Mouse (Mus musculus) left cerebral cortex, postnatal 10 days (tissue): Measurements from ENCODE around the gene Slc25a45. TPM values are rescaled to one million over a fixed set of nuclear protein-coding genes. Genes with fewer than 3 reads are reported as not detected.

Experiments
- DNase-seq, 2 experiments: peaks; one replicate each; pipeline ENCODE4 v3.0.0; 2021 to 2022; ENCODE audit warnings: low spot score in 2 of 2, mixed read lengths in 1 of 2; ENCODE audit errors: extremely low spot score in 1 of 2
- intact Hi-C: fragments of 180-260 bp; cut with DNase I; formaldehyde crosslinking; loops from one replicate; pipeline ENCODE4 v1.15.1; 2025
- total RNA-seq, 2 experiments: library from RNA; stranded (reverse); gene quantifications; 2 replicates each; pipeline ENCODE4 v1.2.3; 2021

The Slc25a45 gene
- total RNA-seq, 2 experiments from 2014 or later = 3.4 to 3.8 TPM

- no peak for DNase-seq
- intact Hi-C loops = no loop called here
Observed at GRCm38 (mm10) chr19:5913007-5913719, 35.6 kb downstream of the Slc25a45 start, which contains the start of gene Dpf2. Gene Dpf2 (minus strand): TSS chr19:5913010.

DNA sequence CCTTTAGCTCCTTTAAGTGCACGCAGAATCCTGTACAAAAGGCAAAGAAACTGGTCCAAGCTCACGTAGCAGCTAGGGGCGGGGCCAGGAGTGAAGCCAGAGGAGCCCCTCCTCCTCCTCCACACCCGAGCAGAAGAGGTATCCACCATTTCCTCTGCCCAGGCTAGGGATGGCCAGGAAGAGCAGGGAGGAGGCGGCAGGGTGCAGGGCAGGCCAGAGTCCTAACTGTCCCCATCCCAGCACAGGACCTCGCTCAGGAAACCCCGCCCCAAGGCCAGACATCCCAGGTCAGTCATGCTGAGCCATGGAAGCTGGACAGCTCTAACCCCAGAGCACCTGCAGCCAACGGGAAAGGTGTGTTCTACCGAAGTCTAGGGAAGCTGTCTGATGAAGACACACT lies 44.1 kb downstream of the Slc25a45 start:
- peak in 1 of 2 experiments; percentile 44 for DNase-seq
- intact Hi-C loops = loop anchor here (5.0 kb wide), 1 partner anchor 126 kb away; the partner anchor contains the start of gene Syvn1

GRCm38 (mm10) chr19:5922119-5922942 lies 44.7 kb downstream of the Slc25a45 start:
- DNase-seq = no peak
- intact Hi-C loops = loop anchor here (5.0 kb wide), 1 partner anchor 125 kb away; the partner anchor contains the start of gene Syvn1

DNA sequence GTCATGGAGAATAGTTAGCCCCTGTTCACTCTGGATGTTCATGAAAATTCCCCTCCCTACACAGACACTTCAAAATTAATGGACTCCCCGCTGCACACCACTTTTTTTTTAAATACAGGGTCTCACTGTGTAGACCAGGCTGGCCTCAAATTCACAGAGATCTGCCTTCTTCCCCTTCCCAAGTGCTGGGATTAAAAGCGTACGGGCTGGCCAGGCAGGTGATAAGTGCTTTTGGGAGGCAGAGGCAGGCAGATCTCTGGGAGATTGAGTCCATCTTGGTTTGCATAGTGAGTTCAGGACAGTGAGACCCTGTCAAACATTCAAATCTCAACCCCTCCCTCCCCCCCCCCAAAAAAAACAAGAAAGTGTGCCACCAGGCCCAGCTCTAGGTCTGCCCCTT lies 45.4 kb downstream of the Slc25a45 start:
- intact Hi-C loops = loop anchor here (1.0 to 5.0 kb wide), 2 partner anchors 95 to 124 kb away; partner anchors contain the start of gene Syvn1

DNA sequence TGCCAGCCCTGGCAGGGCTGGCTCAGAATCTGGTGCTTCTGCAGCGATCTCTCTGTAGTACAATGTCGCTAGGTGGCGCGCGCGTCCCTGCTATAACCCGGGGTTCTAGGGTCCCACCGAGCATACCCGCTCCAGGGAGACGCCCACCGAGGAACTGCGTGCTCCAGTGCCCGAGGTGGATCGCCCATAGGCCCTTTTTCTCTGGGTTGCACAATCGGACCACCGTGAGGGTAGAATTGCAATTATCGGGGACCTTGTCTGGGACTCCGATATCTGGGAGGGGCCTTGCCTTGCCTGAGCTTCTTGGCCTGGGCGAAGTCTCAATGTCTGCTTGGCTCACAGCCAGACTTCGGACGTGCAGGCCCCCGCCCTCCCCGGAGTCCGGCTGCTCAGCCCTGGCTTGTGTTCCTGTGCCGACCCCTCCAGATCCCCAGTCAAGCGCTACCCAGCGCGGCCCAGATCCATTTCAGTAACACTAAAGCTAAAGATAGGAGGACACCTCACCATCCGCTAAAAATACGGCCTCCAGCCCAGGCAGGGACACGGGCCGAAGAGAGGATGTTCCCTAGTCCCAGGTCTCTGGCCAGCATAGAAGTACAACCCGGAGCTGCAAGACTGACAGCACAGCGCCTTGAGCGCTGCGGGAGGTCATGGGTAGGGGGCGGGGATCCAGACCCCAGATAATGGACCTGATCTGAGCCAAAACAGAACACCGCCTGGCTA lies 46.5 kb downstream of the Slc25a45 start:
- intact Hi-C loops = loop anchor here (1.0 to 5.0 kb wide), 3 partner anchors 32 to 123 kb away; partner anchors contain the start of gene Syvn1

More for the DNA sequence above, 45.4 kb downstream of the Slc25a45 start:
- DNase-seq = no peak

DNA sequence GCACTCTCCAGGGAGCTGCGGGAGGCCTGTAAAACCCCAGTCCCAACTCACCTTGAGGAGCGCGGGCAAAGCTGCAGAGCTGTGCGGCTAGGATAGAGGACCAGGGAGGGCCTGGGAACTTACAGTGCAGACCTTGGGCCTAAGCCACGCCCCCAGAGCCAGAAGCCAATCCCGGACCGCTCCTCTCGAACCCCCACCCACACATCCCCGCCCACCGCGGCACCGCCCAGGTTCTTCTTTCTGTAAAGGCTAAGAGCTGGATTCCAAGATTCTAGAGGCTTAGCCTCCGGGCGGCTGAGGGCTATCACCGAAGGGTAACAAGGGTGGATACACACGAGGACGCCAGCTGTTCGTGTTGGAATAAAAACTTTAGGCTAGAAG lies 47.1 kb downstream of the Slc25a45 start, which contains the start of gene Cdc42ep2:
Gene Cdc42ep2, minus strand, starts transcription at position 104 of the 381 bp plus-strand sequence.
- intact Hi-C loops = loop anchor here (1.0 to 5.0 kb wide), 2 partner anchors 32 to 123 kb away; partner anchors contain the start of gene Syvn1
- DNase-seq = peak; percentile 90 to 98

More for the DNA sequence above, 46.5 kb downstream of the Slc25a45 start:
- peak; percentile 86 to 95 for DNase-seq

DNA sequence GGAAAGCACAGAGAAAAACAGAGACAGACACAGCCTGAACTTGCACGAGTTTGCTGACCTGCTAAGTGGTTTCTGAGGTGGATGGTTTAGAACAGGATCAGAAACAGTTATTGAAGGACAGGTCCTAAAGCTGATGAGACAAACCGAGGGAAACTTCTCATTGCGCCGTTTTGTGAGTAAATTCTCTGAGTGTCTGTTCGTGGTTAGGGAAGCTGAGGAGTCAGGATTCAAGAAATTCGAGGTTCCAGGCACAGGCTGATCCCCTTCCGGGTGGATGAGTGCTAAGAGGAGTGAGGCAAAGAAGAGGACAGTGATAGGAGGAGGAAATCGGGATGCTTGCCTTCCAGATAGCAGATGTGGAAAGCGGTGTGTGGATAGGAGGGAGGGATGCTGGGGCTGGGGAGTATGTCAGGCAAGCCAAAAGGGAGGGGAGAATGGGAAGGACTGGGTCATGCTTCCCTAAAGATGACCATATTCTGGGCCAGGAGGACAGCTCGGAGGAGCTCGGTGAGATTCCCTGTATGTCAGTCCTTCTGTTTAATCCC lies 47.8 kb downstream of the Slc25a45 start:
- intact Hi-C loops = no loop called here

GRCm38 (mm10) chr19:5927026-5927425 lies 49.4 kb downstream of the Slc25a45 start:
- intact Hi-C loops = no loop called here

More for the DNA sequence above, 47.8 kb downstream of the Slc25a45 start:
- DNase-seq = no peak

GRCm38 (mm10) chr19:5927532-5927931 lies 49.9 kb downstream of the Slc25a45 start:
- no peak for DNase-seq
- intact Hi-C loops = no loop called here

More at GRCm38 (mm10) chr19:5927026-5927425, 49.4 kb downstream of the Slc25a45 start:
- DNase-seq = no peak

DNA sequence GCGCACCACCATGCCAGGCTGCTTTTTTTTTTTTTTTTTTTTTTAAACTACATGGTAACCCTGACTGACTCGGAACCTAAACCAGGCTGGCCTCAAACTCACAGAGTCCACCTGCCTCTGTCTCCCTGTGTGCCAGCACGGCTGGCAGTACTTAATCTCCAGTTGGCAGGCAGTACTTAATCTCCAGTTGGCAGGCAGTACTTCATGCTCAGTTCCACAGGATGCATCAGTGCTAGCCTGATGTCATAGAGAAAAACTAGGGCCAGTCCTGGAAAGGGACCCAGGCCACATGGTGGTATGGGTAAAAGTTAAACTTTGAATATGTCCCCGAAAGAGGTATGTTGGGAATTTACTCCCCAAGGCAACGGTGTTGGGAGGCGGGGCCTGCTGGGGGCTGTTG lies 50.5 kb downstream of the Slc25a45 start:
- intact Hi-C loops = no loop called here
- DNase-seq = no peak

DNA sequence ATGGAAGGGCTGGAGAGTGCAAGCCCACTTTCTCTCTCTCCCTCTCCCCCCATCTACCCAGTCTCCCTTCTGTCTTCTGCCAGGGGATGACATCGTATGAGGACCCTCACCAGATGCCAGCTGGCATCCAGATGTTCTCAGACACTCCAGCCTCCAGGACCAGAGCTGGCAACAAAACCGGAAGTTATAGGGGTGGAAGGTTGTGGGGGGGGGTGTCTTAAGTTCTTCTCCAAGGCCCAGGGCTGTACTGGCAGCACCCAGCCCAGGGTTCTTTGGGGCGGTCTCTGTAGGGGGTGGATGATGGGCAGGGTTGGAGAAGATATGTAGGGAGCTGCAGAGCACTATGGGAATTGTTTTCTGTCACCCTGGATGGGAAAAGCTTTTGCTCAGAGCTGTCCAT lies 50.9 kb downstream of the Slc25a45 start:
- DNase-seq = no peak
- intact Hi-C loops = no loop called here

DNA sequence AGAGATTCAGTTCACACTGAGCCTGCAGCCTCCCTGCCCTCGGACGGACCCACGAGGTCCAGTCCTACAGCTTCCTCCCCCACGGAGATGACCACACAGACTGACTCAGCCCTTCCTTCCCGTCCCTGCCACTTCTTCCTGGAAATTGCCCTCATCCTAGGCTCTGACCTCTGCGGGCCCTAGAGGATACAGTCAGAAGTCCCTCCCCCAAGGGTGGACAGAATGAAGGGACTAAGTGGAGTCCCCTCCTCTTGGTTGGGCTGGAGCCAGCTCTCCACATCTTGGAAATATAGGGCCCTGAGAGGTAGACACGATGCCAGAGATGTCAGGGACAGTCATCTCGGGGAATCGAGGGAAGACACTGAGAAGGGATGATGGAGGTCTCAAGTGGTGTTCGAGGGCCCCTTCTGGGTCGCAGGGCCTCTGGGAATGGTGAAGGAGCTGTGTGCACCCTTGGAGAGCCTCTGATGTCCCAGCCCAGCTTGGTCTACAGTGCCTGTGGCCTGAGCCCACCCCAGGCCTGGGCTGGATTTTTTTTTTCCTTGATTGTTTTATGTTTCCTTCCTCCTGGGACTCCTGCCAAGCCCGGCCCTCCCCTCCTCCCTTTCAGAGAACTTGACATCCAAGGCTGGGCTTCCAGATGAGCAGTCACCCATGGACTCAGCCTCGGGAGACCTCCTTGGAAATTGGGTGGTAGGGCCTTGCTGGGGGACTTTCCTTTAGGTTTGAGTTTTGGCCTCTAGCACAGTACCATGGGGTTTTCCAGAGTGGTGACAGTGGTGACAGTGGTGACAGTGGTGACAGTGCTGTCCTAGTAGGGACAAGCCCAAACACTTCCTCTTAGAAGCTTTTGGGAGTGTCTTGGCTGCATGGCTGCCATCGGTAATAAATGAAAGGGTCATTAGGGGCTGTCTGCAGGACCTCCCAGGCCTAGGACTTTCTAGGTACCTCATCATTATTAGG lies 52.3 kb downstream of the Slc25a45 start:
- intact Hi-C loops = no loop called here
- DNase-seq = peak in 1 of 2 experiments; percentile 84

DNA sequence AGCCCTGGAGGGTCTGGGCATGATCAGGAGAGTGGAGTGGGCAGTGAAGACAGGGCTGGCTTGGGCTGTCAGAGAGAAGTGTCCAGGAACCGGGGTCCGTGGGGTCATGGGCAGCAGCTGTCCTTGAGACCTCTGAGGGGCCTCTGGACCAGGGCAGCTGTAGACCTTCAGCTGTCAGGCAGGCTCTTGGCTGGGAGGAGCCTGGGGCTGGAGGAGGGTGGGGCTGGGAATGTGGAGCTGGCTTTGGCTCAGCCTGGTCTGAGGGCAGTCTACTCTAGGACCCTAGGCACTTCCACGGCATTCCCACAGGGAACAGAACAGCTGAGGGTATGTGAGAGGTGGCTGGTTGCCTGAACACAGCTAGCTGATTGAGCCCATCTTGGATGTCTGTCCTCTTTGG lies 57.7 kb downstream of the Slc25a45 start:
- DNase-seq = no peak
- intact Hi-C loops = no loop called here

Other genes with a start within 250 kb of the Slc25a45 start
- gene Rela, start 240.3 kb upstream of the Slc25a45 start, total RNA-seq = 10 to 100 TPM; 21.3 to 21.9 TPM
- 10 to 100 TPM; 24.6 to 26.5 TPM for gene Sipa1, start 214.1 kb upstream of the Slc25a45 start, total RNA-seq
- gene Map3k11, start 189.1 kb upstream of the Slc25a45 start, total RNA-seq = 10 to 100 TPM; 11.9 to 14.3 TPM
- gene Pcnx3, start 188.9 kb upstream of the Slc25a45 start, total RNA-seq = 10 to 100 TPM; 69.0 to 82.7 TPM
- gene Kcnk7, start 173.4 kb upstream of the Slc25a45 start, total RNA-seq = not detected
- gene Ehbp1l1, start 151.5 kb upstream of the Slc25a45 start, total RNA-seq = 10 to 100 TPM; 50.4 to 52.0 TPM
- 10 to 100 TPM; 46.6 to 47.6 TPM for gene Fam89b, start 148.2 kb upstream of the Slc25a45 start, total RNA-seq
- 10 to 100 TPM; 19.9 to 21.4 TPM for gene Ltbp3, start 136.9 kb upstream of the Slc25a45 start, total RNA-seq
- 10 to 100 TPM; 79.4 to 82.8 TPM for gene Scyl1, start 106.4 kb upstream of the Slc25a45 start, total RNA-seq
- 10 to 100 TPM; 10.7 to 12.4 TPM for gene Frmd8, start 2.5 kb upstream of the Slc25a45 start, total RNA-seq
- gene Tigd3, start 16.3 kb downstream of the Slc25a45 start, total RNA-seq = 1 to 10 TPM; 6.5 to 8.1 TPM
- gene Dpf2, start 35.2 kb downstream of the Slc25a45 start, total RNA-seq = 10 to 100 TPM; 76.8 to 80.7 TPM
- 1 to 10 TPM; 8.3 to 9.8 TPM for gene Cdc42ep2, start 47.0 kb downstream of the Slc25a45 start, total RNA-seq
- 10 to 100 TPM in 1 of 2 experiments, 1 to 10 TPM in 1; 8.0 to 10.7 TPM for gene Pola2, start 86.4 kb downstream of the Slc25a45 start, total RNA-seq
- not detected for gene Slc22a20, start 108.3 kb downstream of the Slc25a45 start, total RNA-seq
- 10 to 100 TPM; 18.2 to 19.3 TPM for gene Capn1, start 138.1 kb downstream of the Slc25a45 start, total RNA-seq
- 10 to 100 TPM; 39.3 to 40.2 TPM for gene Syvn1, start 168.8 kb downstream of the Slc25a45 start, total RNA-seq
- 10 to 100 TPM; 43.3 to 45.3 TPM for gene Mrpl49, start 180.0 kb downstream of the Slc25a45 start, total RNA-seq
- gene Fau, start 180.0 kb downstream of the Slc25a45 start, total RNA-seq = 100 to 1,000 TPM; 698 to 713 TPM
- gene Znhit2, start 183.4 kb downstream of the Slc25a45 start, total RNA-seq = 10 to 100 TPM; 37.0 to 41.3 TPM
- 10 to 100 TPM; 61.5 to 63.8 TPM for gene Tm7sf2, start 190.6 kb downstream of the Slc25a45 start, total RNA-seq
- gene Vps51, start 199.4 kb downstream of the Slc25a45 start, total RNA-seq = 10 to 100 TPM; 90.8 to 94.8 TPM
- not detected for gene Tmem262, start 202.2 kb downstream of the Slc25a45 start, total RNA-seq
- gene Gm28374, start 204.4 kb downstream of the Slc25a45 start, total RNA-seq = not detected
- 10 to 100 TPM; 36.3 to 37.9 TPM for gene Zfpl1, start 207.1 kb downstream of the Slc25a45 start, total RNA-seq
- under 1 TPM; 0.90 to 0.95 TPM for gene Cdca5, start 207.2 kb downstream of the Slc25a45 start, total RNA-seq
- gene AC131692.1, start 216.6 kb downstream of the Slc25a45 start, total RNA-seq = not detected
- under 1 TPM; 0.13 to 0.18 TPM for gene Naaladl1, start 228.0 kb downstream of the Slc25a45 start, total RNA-seq
- gene Sac3d1, start 240.8 kb downstream of the Slc25a45 start, total RNA-seq = 10 to 100 TPM; 23.0 to 24.7 TPM